Mouse (Mus musculus) lung, adult 18-20 months (tissue): ENCODE measurements around the gene Gpc5.

Experiments used
- DNase-seq, 2 experiments: peaks; one replicate each; pipeline ENCODE4 v3.0.0; 2022; ENCODE audit warnings: mixed read lengths in 2 of 2

The Gpc5 gene

DNA sequence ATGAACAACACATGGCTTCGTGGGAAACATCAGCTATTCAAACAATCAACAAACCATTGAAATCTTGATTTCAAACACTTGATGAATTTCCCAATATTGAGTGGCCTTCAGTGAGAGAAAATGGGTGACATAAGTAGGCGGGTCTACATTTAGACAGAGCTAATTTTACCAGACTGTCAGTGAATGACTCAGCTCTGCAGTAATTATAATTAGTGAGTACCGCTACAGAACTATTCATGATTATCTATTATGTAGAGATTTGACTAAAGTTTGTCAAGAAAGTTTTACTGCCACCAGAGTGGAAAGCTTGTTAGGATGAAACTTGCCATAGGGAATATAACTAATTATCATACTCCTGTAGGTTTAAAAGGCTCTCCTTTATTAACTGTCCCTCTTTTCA is 1323.5 kb downstream of the Gpc5 start:
- DNase-seq, result no peak

- no peak for DNase-seq
Observed at GRCm38 (mm10) chr14:116448219-116448618, 1356.2 kb downstream of the Gpc5 start.

DNA sequence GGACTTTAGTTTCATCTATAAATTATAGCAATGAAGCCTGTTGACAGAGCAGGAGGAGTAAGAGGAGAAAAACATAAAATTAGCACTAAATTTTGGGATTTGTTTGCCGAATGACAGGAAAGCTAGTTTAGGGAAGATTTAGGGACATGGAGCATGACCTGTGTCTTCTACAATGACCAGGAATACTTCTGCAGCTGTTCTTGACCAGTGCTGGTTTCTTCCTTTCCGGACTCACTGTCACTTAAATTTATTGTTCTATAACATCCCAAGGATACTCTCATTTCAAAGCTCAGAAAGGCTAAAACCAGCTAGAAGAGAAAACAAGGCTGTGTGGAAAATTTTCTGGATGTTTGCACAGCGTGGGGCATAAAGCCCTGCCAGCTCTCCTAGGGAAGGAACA is 1361.3 kb downstream of the Gpc5 start:
- no peak for DNase-seq

GRCm38 (mm10) chr14:116456211-116456610 is 1364.2 kb downstream of the Gpc5 start:
- DNase-seq, result no peak

GRCm38 (mm10) chr14:116473378-116474179 is 1381.6 kb downstream of the Gpc5 start:
- no peak for DNase-seq

- no peak for DNase-seq
Observed at GRCm38 (mm10) chr14:116494285-116494850, 1402.4 kb downstream of the Gpc5 start.

DNA sequence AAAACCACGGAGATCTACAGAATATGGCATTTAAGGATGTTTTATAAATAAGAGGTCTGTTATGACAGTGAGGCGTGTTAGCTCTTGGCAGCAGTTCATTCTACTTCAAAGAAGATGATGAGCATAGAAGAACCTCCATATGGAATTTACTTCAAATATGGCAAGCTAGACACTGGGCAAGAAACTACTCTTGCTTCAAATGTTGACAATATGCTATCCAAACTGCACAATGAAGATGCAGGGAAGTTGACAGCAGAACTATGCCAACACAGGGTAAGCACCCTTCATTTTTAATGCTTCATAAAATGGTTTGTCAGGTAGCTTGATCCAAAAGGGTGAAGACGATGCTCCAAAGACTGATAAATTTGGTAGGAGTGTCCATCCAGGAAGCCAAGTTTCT is 1446.2 kb downstream of the Gpc5 start:
- no peak for DNase-seq

DNA sequence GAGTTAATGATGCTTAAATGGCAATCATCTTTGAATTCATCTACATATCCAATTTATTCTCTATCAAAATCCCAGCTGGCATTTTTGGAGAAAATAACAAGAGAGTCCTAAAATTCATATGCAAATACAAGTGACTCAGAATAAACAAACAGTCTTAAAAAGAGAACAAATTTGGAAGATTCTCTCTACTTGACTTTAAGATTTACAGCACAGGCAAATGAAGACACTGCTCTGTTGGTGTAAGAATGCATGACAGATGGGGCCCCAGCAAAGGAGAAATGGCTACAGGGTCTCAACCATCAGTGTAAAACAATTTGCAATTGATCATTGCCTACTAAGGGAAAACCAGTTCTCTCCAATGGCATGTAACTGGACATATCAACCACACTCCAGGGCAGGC is 1451.7 kb downstream of the Gpc5 start:
- no peak for DNase-seq

DNA sequence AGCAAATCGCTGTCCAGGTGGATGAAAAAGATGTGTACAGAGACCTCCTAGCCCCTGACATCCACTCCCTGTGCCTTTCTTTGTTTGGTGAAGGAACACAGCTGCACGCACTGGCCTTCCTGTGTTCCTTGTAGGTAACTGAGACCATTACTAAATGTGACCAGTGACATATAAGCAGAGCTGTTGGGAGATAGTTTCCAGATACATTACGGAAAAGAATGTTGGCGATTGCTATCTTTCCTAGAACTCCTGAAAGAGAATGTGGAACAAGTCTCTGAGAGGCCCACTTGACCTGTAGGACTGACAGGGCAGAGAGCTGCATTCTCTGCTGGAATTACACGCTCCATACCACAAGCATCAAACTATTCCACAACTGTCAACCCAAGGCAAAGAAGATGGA is 1459.4 kb downstream of the Gpc5 start:
- DNase-seq, result no peak

GRCm38 (mm10) chr14:116553316-116553715 is 1461.3 kb downstream of the Gpc5 start:
- DNase-seq, result no peak

- no peak for DNase-seq
Observed at GRCm38 (mm10) chr14:116558141-116558800, 1466.3 kb downstream of the Gpc5 start.

- no peak for DNase-seq
Observed at GRCm38 (mm10) chr14:116559990-116560389, 1468.0 kb downstream of the Gpc5 start.
